Mouse (Mus musculus) forebrain, embryonic 15.5 days (tissue): ENCODE results near the gene Cxcr5. TPM values are rescaled to one million over a fixed set of nuclear protein-coding genes. Genes with fewer than 3 reads are reported as not detected.

ENCODE experiments used
- ATAC-seq: fragments of 200-750 bp; cut with Nextera tagmentation; replicated peaks from 2 replicates; pipeline ENCODE4 v1.8.0; 2017; ENCODE audit warnings: mild to moderate bottlenecking, moderate TSS enrichment, moderate library complexity
- H3K27ac ChIP-seq: fragments of 300-500 bp; sonication (generic); replicated peaks from 2 replicates; pipeline ENCODE4 v1.5.1; 2015; ENCODE audit warnings: mild to moderate bottlenecking, inconsistent platforms
- H3K27me3 ChIP-seq: fragments of 300-500 bp; sonication (generic); 2 replicates; pipeline ENCODE4 v1.6.1; 2015; ENCODE audit warnings: inconsistent platforms
- H3K36me3 ChIP-seq: fragments of 300-500 bp; sonication (generic); 2 replicates; pipeline ENCODE4 v1.6.1; 2015; ENCODE audit warnings: mild to moderate bottlenecking, inconsistent platforms
- H3K4me1 ChIP-seq: fragments of 300-500 bp; sonication (generic); 2 replicates; pipeline ENCODE4 v1.6.1; 2015; ENCODE audit warnings: inconsistent platforms
- H3K4me2 ChIP-seq: fragments of 300-500 bp; sonication (generic); replicated peaks from 2 replicates; pipeline ENCODE4 v1.6.1; 2015; ENCODE audit warnings: mild to moderate bottlenecking, inconsistent platforms
- H3K4me3 ChIP-seq: fragments of 300-500 bp; sonication (generic); 2 replicates; pipeline ENCODE4 v1.5.1; 2015; ENCODE audit warnings: mild to moderate bottlenecking, inconsistent platforms
- H3K9ac ChIP-seq: fragments of 300-500 bp; sonication (generic); replicated peaks from 2 replicates; pipeline ENCODE4 v1.6.1; 2015; ENCODE audit warnings: mild to moderate bottlenecking, inconsistent platforms
- H3K9me3 ChIP-seq: fragments of 300-500 bp; sonication (generic); 2 replicates; pipeline ENCODE4 v1.6.1; 2016; ENCODE audit warnings: inconsistent platforms
- WGBS: fragments of 180-500 bp; shearing (Covaris S2); methylation state at CpG from one replicate; pipeline ENCODE4 v1.1.7; 2015; ENCODE audit warnings: mixed read lengths; 5-methylcytosine and 5-hydroxymethylcytosine counted together
- polyA plus RNA-seq: library from polyadenylated mRNA; unstranded; fragments of >200 nt; fragmentation: Nextera tagmentation; extraction: Ambion mirVana; gene quantifications from 2 replicates; pipeline ENCODE4 v1.2.1, GENCODE M21; 2015

The Cxcr5 gene
- polyA plus RNA-seq, 1 experiment from 2014 or later = not detected

DNA sequence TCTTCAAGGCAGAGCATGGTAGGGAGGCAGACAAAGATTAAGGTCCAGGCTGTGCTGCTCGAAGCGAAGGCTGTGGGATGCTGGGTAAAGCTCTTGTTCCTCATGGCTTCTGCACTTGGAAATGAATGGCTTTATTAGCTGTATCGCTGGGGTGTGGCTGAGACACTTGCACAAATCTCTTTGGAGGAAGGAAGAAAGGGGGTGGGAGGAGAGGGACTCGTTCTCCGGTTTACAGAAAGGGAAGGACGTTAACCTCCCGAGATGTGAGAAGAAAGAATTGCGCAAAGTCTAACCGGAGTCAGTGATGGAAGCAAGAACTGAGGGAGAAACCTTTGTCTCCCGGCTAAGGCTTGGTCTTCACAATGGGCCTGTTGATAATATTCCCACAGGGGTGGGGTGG is 10.5 kb downstream of the Cxcr5 start:
- no peaks in the 10 kb centered on the region for H3K27me3 ChIP-seq
- no peak for ATAC-seq

GRCm38 (mm10) chr9:44548412-44549152 is 13.1 kb downstream of the Cxcr5 start:
- Histone ChIP-seq H3K9ac (no peak overlapping the region), H3K4me1 (no peaks in the 10 kb centered on the region), H3K9me3 (no peaks in the 10 kb centered on the region), H3K4me2 (no peak overlapping the region), H3K27ac (no peak overlapping the region), H3K27me3 (no peaks in the 10 kb centered on the region), H3K4me3 (no peak overlapping the region), H3K36me3 (no peaks in the 10 kb centered on the region)
- 90% methylated on average over 8 of the region's 8 CpGs for WGBS
- ATAC-seq = no peak

More for the DNA sequence above, 10.5 kb downstream of the Cxcr5 start:
- Histone ChIP-seq H3K9me3 (no peaks in the 10 kb centered on the region), H3K36me3 (no peaks in the 10 kb centered on the region), H3K4me2 (no peak overlapping the region), H3K4me3 (no peak overlapping the region), H3K27ac (no peak overlapping the region), H3K9ac (no peak overlapping the region), H3K4me1 (no peaks in the 10 kb centered on the region)
- 86% methylated on average over 10 of the region's 10 CpGs for WGBS

- Histone ChIP-seq H3K4me2 (no peak overlapping the region), H3K36me3 (no peaks in the 10 kb centered on the region), H3K27me3 (no peaks in the 10 kb centered on the region), H3K4me1 (no peaks in the 10 kb centered on the region), H3K9me3 (no peaks in the 10 kb centered on the region), H3K4me3 (no peak overlapping the region), H3K27ac (no peak overlapping the region), H3K9ac (no peak overlapping the region)
- WGBS = 79% methylated on average over 3 of the region's 3 CpGs
- ATAC-seq = no peak
Measured at GRCm38 (mm10) chr9:44544986-44545385, 16.7 kb downstream of the Cxcr5 start.

- Histone ChIP-seq H3K9me3 (no peaks in the 10 kb centered on the region), H3K36me3 (no peaks in the 10 kb centered on the region), H3K4me3 (no peak overlapping the region), H3K27me3 (no peaks in the 10 kb centered on the region), H3K4me2 (no peak overlapping the region), H3K27ac (no peak overlapping the region), H3K9ac (no peak overlapping the region), H3K4me1 (no peaks in the 10 kb centered on the region)
- 88% methylated on average over 4 of the region's 4 CpGs for WGBS
- no peak for ATAC-seq
Measured at GRCm38 (mm10) chr9:44542364-44542763, 19.3 kb downstream of the Cxcr5 start.

- 85% methylated on average over 3 of the region's 3 CpGs for WGBS
- Histone ChIP-seq H3K27me3 (no peaks in the 10 kb centered on the region), H3K9me3 (no peaks in the 10 kb centered on the region), H3K4me3 (no peak overlapping the region), H3K27ac (no peak overlapping the region), H3K4me1 (no peaks in the 10 kb centered on the region), H3K9ac (no peak overlapping the region), H3K4me2 (no peak overlapping the region), H3K36me3 (no peaks in the 10 kb centered on the region)
- ATAC-seq = no peak
Measured at GRCm38 (mm10) chr9:44540676-44541075, 21.0 kb downstream of the Cxcr5 start.

- no peaks in the 10 kb centered on the region for H3K4me1 ChIP-seq
- H3K4me3 ChIP-seq = no peak overlapping the region
- H3K36me3 ChIP-seq = no peaks in the 10 kb centered on the region
- no peak overlapping the region for H3K4me2 ChIP-seq
- H3K27ac ChIP-seq = no peak overlapping the region
- ATAC-seq = no peak
- no peaks in the 10 kb centered on the region for H3K9me3 ChIP-seq
- H3K27me3 ChIP-seq = no peaks in the 10 kb centered on the region
- 42% methylated on average over 2 of the region's 2 CpGs for WGBS
- no peak overlapping the region for H3K9ac ChIP-seq
Measured at GRCm38 (mm10) chr9:44539816-44540421, 21.8 kb downstream of the Cxcr5 start.

DNA sequence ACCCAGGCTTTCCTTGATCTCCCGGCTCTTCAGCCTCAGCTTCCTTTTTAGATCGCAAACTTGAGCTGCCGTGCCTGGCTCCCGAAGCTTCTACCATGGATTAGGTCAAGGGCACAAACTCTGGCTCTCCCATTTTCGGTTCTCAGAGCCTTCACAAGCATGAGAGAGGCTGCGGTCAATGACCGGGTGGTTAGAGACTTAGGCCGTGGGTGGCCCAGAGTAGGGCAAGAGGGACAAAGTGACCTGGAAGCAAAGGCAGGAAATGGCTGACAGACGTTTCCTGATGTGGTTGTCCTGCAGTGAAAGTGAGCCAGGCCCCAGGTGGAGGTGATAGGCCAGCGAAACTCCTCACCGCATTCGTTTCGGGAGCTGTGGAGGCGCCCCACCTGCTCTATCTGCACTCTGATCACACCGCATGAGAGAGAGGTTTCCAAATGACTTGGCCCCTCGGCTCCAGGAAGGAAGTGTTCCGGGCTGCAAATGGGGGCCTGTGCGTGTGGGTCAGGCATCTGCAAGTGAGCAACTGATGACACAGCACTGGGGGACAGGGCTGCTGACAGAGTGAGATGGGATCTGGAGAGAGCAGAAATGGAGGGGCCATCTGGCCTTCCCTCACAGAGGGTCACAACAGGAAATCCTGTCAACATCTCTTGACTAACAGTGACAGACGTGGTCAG is 23.9 kb downstream of the Cxcr5 start:
- WGBS = 84% methylated on average over 19 of the region's 19 CpGs
- Histone ChIP-seq H3K27me3 (no peaks in the 10 kb centered on the region), H3K27ac (no peak overlapping the region), H3K4me3 (no peak overlapping the region), H3K4me1 (no peaks in the 10 kb centered on the region), H3K9ac (no peak overlapping the region), H3K36me3 (no peaks in the 10 kb centered on the region), H3K9me3 (no peaks in the 10 kb centered on the region), H3K4me2 (no peak overlapping the region)
- no peak for ATAC-seq

DNA sequence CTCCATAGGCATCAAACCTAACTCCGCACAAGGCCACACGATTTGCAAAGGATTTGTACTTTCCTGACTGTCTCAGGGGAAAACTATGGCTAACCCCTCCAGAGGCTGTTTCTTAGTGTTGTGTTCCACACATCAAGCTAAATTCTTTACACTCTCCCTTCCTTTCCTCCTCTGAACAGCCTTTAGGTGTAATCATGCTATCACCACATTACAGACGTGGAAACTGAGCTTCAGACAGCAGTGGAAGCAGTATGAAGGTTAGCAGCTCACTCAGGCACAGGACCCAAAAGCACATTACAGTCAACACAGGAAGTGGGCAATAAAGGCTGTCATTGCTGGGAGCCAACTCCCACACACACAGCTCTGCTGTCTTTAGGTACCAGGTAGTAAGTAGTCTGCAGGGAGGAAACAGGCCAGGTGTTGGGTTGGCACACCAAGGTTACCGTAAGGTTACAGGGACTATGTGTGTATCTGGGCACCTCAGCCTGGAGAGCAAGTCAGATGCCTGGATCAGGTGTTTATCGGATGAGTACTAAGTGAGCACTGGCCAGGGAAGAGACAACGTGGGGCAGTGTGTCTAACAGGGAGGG is 28.6 kb downstream of the Cxcr5 start:
- H3K27me3 ChIP-seq = no peaks in the 10 kb centered on the region
- WGBS = 85% methylated on average over 6 of the region's 6 CpGs

DNA sequence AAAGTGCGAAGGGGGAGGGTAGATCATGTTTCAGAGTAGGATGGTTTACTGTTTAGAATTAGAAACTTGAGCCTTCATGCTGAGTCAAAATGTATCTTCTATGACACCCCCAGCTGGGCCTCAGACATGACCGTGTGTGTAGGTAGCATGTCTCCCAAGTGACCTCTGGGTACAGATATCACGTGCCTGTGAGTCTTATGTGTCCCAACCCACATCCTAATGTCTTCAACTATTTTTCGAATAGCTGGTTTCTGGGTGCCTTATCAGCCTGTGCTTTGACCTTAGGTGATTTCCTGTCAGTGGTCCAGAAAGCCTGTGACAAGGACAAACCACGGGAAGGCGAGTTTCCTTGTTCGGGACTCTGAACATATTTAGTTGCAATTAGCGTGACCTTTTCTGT is 33.3 kb downstream of the Cxcr5 start:
- no peak for ATAC-seq
- Histone ChIP-seq H3K4me3 (no peak overlapping the region), H3K27me3 (no peaks in the 10 kb centered on the region), H3K9me3 (no peaks in the 10 kb centered on the region), H3K4me2 (no peak overlapping the region), H3K9ac (no peak overlapping the region), H3K36me3 (no peaks in the 10 kb centered on the region), H3K4me1 (no peaks in the 10 kb centered on the region), H3K27ac (no peak overlapping the region)
- 84% methylated on average over 8 of the region's 8 CpGs for WGBS

More for the DNA sequence above, 28.6 kb downstream of the Cxcr5 start:
- Histone ChIP-seq H3K4me1 (no peaks in the 10 kb centered on the region), H3K4me3 (no peak overlapping the region), H3K27ac (no peak overlapping the region), H3K36me3 (no peaks in the 10 kb centered on the region), H3K9me3 (no peaks in the 10 kb centered on the region), H3K9ac (no peak overlapping the region), H3K4me2 (no peak overlapping the region)
- ATAC-seq = no peak

- H3K9ac ChIP-seq = no peak overlapping the region
- 62% methylated on average over 9 of the region's 9 CpGs for WGBS
- no peak overlapping the region for H3K27ac ChIP-seq
- ATAC-seq = no peak
- no peak overlapping the region for H3K4me2 ChIP-seq
- no peaks in the 10 kb centered on the region for H3K9me3 ChIP-seq
- no peaks in the 10 kb centered on the region for H3K4me1 ChIP-seq
- H3K36me3 ChIP-seq = no peaks in the 10 kb centered on the region
- no peak overlapping the region for H3K4me3 ChIP-seq
- H3K27me3 ChIP-seq = no peaks in the 10 kb centered on the region
Measured at GRCm38 (mm10) chr9:44526337-44527112, 35.2 kb downstream of the Cxcr5 start.

DNA sequence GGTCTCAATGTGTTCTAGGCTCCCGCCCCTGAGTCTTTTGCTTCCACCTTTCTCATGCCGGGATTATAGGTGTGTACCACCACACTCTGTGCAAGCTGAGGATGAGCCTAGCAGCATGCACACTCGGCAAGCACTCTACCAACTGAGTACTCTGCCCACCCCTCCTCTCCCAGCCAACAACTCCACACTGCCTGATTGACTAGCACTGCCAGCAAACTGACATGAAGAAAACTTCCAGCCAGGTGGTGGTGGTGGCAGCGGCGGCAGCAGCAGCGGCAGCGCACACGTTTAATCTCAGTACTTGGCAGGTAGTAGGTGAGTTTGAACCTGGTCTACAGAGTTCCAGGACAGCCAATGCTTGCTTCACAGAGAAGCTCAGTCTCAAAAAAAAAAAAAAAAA is 36.1 kb downstream of the Cxcr5 start:
- no peak overlapping the region for H3K4me3 ChIP-seq
- ATAC-seq = no peak
- WGBS = 91% methylated on average over 8 of the region's 8 CpGs

GRCm38 (mm10) chr9:44525001-44525400 is 36.7 kb downstream of the Cxcr5 start:
- H3K27ac ChIP-seq = no peak overlapping the region
- H3K9me3 ChIP-seq = no peaks in the 10 kb centered on the region
- H3K27me3 ChIP-seq = no peaks in the 10 kb centered on the region
- H3K36me3 ChIP-seq = no peaks in the 10 kb centered on the region
- H3K4me3 ChIP-seq = no peak overlapping the region
- H3K4me2 ChIP-seq = no peak overlapping the region
- no peak for ATAC-seq
- H3K4me1 ChIP-seq = no peaks in the 10 kb centered on the region
- 81% methylated on average over 3 of the region's 3 CpGs for WGBS
- H3K9ac ChIP-seq = no peak overlapping the region

More for the DNA sequence above, 36.1 kb downstream of the Cxcr5 start:
- Histone ChIP-seq H3K4me1 (no peaks in the 10 kb centered on the region), H3K27ac (no peak overlapping the region), H3K9ac (no peak overlapping the region), H3K36me3 (no peaks in the 10 kb centered on the region), H3K9me3 (no peaks in the 10 kb centered on the region), H3K4me2 (no peak overlapping the region), H3K27me3 (no peaks in the 10 kb centered on the region)
